Mouse (Mus musculus): ENCODE results near the gene Abcf1.

Abcf1 gene

DNA sequence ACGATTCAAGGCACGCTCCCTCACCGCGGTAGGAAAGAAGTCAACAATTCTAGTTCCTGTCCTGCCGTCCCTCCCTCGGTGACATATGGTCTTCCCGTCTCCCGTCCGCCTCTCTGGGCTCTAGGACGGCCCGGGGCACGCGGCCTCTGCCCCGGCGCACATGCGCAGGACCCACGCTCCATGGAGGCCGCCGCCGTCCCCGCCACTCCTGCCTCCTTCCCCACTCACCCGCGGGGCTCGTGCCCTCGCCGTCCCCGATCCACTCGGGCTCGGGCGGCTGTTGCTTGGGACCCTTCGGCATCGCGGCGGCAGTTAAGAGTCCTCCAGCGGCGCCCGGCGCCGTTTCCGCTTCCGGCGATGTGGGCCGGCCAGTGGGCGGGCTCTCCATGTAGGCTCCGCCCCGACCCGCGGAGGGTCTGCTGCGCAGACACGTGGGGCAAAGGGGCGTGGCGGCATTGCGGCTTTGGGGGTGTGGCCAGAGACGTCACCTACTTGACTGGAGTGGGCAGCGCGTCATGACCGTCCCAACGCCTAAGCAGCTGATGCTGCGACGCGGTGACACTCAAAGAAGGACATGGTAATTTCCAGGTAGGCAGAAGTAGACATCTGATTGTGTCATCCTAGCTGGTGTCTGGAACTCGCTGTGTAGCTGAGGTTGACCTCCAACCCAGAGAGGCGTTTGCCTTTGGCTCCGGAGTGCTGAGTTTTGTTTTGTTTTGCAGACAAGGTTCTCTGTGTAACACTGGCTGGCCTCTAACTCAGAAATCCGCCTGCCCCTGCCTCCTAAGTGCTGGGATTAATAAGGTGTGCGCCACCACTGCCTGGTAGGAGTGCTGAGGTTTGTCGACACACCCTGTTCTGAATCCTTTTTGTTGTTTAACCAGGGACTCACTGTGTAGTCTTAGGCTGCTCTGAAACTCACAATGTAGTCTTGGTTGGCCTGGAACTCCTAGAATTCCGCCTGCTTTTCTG, at the start of gene Abcf1:
Gene Abcf1, minus strand, starts transcription at position 344 of the 972 bp plus-strand sequence.
- 1% methylated on average over 68 of the region's 68 CpGs for WGBS

DNA sequence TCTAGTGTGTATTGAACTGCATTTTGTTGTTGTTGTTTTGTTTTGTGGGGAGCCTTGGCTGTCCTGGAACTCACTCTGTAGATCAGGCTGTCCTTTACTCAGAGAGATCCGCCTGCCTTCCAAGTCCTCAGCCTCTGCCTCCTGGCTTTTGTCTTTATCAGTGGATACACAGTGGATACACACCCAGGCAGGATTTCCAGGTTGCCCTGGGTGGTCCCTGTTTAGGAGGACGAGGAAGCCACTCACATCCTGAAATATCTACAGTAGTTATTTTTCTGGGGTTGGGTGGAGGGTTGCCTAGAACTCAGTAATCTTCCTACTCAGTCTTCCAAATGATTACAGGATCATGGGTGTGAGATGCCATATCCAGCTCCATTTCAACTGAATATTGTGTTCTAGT, 49.4 kb upstream of the Abcf1 start:
- WGBS, result 62% methylated on average over 2 of the region's 2 CpGs

DNA sequence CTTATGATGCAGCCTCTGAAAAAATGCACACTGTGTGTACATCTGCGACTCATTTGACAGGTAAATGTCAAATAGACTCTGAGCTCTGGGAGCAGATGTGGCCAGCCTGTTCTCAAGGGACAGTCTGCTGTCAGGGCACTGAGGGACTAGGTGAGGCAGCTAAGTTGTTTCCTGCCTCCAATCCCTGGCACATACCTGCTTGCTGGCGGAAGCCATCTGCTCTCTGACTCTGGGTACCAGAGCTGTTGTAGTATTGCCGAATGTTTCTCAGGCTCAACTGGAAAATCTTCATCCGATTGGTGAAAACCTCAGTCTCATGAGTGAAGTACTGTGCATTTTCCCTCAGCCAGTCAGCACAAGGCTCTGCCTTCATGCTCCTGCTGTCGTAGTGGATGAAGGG, 47.5 kb upstream of the Abcf1 start:
- 69% methylated on average over 5 of the region's 5 CpGs for WGBS

DNA sequence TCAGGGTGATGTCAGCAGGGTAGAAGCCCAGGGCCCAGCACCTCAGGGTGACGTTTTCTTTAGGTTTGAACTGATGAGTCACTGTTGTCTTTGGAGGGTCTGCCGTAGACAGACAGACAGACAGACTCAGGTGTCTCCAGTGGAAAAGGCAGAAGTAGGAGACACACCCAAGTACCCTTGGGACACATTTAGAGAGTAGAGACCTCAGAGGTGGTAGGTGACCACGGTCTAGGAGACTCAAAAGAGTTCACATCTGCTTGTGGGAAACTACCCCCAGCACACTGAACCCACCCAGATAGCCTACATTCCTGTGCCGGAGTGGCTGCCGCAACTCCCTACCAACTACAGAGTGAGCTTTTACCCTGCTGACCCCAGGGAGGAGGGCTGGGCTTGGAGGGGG, 45.4 kb upstream of the Abcf1 start:
- 92% methylated on average over 5 of the region's 5 CpGs for WGBS

DNA sequence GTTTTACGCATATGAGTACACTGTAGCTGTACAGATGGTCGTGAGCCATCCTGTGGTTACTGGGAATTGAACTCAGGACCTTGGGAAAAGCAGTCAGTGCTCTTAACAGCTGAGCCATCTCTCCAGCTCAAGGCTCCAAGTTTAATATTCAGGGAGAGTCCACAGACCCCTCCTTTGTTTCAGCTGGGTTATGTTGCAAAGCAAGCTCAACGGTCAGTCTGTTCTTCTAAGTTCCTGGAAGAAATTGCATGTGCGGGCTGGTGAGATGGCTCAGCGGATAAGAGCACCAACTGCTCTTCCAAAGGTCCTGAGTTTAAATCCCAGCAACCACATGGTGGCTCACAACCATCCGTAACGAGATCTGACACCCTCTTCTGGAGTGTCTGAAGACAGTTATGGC, 34.8 kb upstream of the Abcf1 start:
- 72% methylated on average over 7 of the region's 7 CpGs for WGBS

DNA sequence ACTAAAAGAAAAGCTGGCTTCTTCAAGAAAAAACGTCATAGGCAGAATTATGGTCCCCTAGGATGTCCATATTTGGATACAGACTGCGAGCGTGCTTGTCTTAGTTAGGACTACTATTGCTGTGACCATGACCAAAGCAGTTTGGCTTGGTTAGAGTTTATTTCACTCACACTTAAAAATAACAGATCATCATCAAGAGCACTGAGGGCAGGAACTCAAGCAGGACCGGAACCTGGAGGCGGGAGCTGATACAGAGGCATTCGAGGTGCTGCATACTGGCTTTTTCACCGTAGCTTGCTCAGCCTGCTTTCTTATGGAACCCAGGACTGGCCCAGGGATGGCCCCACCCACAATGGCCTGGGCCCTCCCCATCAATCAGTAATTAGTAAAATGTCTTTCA, 33.8 kb upstream of the Abcf1 start:
- 63% methylated on average over 7 of the region's 7 CpGs for WGBS

DNA sequence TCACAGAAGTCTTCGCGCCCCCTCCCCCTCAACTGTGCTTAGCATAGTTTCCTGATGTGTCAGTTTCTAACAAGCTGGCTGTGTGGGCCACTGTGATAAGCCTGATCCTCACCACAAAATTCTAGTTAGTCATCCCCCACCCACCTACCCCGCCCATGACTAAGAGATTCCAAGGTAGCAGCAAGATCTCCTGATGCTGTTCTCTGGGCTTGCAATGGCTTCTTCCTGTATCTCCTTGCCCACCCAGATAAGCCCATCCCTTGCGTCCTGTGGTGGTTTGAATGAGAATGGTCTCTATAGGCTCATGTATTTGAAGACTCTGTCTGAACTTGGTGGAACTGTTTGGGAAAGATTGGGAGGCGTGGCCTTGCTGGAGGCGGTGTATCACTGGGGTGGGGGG, 32.4 kb upstream of the Abcf1 start:
- WGBS, result 74% methylated on average over 6 of the region's 6 CpGs

DNA sequence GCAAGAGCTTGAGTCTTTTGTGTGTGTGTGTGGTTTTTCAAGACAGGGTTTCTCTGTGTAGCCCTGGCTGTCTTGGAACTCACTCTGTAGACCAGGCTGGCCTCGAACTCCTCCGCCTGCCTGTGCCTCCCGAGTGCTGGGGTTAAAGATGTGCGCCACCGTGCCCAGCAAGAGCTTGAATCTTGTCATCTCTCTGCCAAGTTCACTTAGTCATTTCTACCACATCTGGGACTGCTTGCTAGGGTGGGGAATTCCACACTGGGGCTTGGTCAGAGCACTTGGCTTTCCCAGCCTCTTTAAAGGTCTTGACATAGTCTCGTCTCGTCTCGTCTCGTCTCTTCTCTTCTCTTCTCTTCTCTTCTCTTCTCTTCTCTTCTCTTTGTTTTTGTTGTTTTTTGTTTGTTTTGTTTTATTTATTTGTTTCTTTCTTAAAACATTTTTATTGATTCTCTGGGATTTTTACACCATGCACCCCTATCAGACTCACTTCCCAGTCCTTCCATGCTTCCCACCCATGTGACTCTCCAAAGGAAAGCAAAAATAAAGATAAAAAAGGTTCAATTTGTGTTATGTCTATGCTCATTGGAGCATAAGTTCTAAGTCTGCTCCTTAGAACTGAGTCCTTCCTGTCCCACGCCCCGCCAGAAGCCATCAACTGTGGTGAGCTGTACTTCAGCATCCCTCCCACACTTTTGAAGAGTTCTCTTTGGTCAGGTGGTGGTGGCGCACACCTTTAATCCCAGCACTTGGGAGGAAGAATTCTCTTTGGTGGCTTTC, 31.7 kb upstream of the Abcf1 start:
- 72% methylated on average over 12 of the region's 12 CpGs for WGBS

DNA sequence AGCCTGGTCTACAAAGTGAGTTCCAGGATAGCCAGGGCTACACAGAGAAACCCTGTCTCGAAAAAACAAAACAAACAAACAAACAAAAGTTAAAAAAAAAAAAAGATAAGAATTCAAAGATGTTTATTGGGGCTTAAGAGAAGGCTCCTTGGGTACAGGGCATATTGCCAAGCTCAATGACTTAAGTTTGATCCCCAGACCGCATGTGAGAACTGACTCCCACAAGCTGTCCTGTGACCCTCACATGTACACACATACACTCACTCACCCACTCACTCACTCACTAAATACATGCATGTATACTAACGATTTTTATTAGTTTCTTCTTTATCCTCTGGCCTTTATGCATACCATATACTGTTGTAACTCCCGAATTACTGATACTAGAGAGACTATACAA, 30.8 kb upstream of the Abcf1 start:
- 60% methylated on average over 4 of the region's 4 CpGs for WGBS

DNA sequence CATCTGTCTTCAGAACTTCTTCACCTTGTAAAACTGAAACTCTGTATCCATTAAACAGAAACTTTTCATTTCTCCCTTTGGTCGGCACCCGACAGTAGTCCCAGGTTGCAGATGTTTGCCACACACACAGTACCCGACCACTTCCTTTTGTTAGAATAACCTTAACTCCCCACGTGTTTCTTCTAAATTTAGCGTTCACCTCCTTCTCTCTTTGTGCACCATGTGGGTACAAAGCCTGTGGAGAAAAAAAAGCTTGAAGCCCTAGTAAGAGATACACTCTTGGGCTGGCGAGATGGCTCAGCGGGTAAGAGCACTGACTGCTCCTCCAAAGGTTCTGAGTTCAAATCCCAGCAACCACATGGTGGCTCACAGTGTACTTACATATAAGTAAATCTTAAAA, 29.8 kb upstream of the Abcf1 start:
- 55% methylated on average over 7 of the region's 7 CpGs for WGBS

DNA sequence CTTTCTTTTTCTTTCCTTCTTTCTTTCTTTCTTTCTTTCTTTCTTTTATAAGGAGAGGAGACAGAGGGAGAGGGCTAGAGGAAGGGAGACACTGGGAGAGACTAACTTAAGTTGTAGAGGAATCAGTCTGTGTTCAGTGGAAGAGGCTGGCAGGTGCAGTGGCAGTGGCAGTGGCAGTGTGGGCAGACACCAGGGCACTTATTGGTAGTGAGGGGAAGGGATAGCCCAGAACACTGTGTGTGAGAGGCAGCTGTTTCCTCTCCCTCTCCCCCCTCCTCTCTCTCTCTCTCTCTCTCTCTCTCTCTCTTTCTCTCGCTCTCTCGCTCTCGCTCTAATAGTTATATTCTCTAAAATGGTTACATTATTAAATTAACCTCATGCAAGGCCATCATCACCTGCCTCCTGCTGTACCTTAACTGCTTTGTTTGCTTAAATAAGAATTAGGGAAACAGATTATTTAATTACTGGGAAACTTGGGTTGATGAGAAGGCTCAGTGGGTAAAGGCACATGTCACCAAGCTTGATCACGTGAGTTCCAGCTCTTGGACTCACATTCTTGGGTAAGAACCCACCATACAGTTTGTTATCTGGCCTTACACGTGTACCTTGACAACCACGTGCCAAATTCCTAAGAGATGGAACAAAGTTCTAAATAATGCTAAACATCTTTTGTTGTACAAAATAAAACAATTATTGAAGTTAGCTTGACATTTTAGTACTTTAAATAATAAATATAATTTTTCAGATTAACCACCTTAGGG, 29.2 kb upstream of the Abcf1 start:
- 73% methylated on average over 6 of the region's 6 CpGs for WGBS

DNA sequence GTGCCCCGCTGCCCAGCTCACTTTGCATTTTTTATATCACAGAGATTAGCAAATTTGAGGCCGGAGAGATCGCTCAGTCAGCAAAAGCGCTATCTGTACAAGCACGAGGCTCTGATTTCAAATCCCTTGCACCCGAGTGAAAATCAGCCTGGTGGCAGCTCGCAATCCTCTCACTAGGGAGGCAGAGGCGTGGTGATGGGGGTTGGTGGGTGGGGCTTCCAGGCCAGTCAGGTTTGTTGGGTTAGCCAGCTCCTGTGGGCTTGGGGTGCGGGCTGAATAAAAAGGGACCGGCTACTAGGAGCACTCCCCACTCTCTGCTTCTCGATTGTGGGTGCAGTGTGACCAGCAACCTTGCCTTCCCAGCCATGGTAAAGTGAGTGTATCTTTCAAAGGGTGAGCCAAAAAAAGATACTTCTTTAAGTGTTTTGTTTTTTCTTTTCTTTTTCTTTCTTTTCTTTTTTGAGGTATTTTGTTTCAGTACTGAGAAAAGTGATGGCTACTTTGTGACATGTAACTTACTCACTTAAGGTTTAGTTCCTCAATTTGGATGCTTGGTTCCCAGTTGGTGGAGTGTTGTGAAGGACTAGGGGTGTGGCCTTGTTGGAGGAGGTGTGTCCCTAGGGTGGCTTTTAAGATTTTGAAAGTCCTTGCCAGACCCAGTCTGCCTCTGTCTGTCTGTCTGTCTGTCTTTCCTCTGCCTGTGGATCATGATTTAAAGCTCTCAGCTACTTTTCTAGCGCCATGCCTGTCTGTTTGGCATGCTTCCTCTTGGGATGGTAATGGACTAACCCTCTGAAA, 28.4 kb upstream of the Abcf1 start:
- 45% methylated on average over 12 of the region's 12 CpGs for WGBS

DNA sequence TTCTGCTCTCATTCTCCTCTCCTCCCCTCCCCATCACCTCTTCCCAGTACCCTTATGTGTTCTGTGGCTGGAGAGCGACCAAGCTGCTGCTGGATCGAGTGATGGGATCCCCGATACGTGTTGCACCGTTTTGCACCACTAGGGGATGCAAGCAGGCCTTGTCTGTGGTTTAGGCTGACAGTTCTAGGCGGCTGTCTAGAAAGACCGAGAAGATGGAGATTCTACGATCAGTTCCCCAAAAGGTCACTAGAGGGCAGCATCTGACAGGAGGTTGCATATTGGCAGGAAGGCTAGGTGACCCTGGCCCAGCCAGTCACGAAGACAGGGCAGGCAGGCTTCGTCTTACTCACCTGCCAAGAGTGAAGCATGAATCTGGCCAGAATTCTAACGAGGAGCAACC, 27.4 kb upstream of the Abcf1 start:
- WGBS, result under 1% methylated on average over 11 of the region's 11 CpGs

DNA sequence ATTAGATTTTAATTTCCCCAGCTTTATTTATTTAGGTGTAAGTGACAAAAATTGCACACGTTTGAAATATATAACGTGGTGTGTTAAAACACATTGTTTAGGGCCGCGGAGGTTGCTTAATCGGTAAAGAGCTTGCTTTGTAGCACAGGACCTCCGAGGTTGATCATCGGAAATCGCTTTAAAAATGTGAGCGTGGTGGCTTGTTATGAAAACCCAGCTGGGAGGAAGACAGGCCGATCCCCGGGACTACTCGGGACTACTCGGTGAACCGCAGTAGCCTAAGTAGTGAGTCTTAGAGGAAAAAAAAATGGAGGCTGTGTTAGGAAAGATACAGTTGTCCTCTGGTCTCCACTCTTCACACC, 25.3 kb upstream of the Abcf1 start:
- 2% methylated on average over 14 of the region's 14 CpGs for WGBS

DNA sequence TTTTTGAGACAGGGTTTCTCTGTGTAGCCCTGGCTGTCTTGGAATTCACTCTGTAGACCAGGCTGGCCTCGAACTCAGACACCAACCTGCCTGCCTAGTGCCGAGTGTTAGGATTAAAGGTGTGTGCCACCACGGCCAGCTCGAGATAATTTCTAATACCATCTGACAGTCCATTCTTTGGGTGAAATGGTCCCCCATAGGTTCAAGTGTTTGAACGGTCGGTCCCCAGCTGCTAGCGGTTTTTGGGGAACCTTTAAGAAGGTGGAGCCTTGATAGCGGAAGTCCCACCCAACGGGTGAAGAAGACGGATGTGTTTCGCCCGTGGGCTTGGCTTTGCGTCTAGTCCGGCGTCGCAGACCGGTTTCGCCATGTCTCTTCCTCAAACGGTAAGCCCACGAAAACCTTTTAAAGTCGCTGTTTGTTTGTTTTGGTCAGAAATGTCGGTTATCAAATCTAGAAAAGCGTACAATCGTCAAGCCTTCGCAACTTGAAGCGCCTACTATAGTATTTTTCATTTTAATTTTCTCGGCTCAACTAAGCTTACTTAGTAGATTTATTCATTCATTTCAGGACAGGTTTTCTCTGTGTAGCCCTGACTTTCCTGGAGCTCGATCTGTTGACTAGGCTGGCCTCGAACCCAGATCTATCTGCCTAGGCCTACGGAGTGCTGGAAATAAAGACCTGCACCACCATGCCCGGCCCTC, 24.8 kb upstream of the Abcf1 start:
- 2% methylated on average over 31 of the region's 31 CpGs for WGBS

DNA sequence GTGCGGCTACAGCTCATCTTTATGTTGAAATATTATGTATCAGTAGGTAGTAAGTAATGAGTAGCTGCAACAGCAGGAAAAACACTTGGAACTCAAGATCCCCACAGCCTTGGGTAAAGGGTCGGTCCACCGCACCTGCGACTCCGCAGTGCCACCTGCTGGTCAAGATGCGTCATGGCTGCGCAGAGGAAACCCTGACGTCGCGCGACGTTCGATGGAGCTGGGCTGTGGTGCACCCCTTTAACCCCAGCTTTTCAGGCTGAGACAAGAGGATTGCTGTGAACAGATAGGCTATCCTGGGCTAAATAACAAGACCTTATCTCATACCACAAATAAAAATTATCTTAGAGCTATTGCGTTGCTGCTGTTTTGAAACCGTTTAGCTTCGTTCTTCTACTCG, 24.1 kb upstream of the Abcf1 start:
- 2% methylated on average over 17 of the region's 17 CpGs for WGBS

DNA sequence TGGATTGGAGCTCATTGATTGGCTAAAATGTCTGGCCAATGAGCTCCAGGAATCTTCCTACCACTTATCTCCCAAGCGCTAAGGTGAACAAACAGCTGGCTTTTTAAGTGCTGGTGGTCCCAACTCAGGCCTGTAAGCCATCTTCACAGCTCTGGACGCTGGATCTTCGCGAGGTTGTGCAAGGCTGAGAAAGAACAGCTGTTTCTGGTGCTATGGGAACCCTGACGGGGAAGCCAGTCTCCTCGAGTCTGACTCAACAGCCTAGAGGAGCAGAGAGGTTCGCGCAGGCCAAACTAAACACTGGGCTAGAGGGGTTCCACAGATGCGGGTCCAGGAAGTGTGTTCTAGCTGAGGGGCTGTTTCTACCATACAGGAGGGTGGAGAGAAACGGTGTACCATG, 22.2 kb upstream of the Abcf1 start:
- 37% methylated on average over 10 of the region's 10 CpGs for WGBS

DNA sequence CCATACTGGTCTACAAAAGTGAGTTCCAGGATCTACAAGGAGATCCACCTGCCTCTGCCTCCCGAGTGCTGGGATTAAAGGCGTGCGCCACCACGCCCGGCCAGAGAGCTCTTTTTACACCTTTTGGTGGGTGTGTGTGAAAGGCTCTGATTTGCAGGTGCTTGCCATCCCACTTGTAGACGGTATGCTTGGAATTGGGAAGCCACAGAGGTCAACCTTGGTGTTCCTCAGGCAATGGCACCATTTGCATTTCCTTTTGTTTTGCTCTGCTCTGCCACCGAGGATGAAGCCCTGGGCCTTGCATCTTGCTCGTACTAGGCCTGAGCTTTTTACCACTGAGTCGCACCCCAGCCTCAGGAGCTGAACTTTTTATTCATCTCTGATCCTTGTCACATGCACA, 12.2 kb upstream of the Abcf1 start:
- WGBS, result 88% methylated on average over 9 of the region's 9 CpGs

DNA sequence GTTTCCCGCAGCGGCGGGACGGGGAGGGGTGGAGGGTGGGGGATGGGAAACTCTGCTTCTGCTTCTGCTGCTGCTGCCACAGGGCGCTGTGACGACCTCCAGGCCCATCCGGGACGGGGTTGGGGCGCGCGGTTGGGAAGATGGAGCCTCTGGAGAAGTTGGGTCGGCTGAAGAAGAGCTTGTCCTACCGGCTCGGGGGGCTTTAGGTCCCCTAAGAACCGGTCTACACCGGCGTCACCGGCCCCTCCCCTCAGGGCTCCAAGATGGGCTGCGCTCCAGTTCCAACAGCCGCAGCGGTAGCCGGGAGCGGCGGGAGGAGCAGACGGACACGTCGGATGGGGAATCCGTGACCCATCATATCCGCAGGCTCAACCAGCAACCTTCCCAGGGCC, 10.8 kb upstream of the Abcf1 start:
- under 1% methylated on average over 29 of the region's 29 CpGs for WGBS

DNA sequence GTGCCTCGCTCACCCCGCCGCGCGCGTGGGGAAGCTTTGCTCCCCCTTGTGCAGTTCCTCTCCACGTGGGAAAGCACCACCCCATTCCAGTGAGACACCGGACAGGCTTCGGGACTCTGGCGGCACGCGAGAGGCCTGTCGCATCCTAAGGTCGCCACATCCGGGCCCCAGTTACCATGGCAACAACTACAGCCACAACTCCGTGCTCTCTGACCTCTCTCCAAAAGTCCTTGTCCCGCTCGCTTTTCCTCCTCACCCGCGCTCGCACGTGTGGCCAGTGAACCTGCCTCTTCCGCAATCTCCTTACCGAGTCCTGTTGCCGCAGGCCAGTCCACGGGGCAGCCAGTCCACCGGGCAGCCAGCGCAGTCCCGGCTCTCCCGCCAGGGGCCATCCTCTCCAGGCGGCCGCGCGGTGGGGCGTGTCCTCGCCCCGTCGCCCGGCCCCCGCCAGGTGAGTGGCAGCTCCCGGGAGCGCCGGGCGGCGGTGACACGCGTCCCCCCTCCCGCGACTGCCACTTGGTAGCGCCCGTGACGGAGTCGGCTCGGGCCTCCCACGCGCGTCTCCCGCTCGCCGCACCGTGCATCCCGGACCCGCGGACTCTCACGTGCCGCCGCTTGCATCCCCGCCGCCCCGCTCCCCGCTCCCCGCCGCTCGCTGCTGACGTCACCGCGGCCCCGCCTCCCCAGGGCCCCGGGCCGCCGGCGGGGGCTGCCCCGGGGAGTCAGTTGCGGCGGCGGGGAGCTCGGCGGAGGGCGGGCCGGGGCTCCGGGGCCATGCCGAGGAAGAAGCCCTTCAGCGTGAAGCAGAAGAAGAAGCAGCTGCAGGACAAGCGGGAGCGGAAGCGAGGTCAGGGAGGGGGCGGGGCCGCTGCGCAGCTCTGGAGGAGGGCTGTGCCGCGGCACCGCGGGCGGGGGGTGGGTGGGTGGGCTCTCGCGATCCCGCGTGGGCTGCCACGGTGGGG, 10.1 kb upstream of the Abcf1 start, which contains the start of the genes Gnl1 and Prr3:
Gene Gnl1, plus strand, starts transcription at position 451 of the 962 bp plus-strand sequence.
Gene Prr3, minus strand, starts transcription at position 836 of the 962 bp plus-strand sequence.
- under 1% methylated on average over 87 of the region's 109 CpGs for WGBS

Measured in cerebral cortex, adult 2 months (tissue).